Mouse (Mus musculus): ENCODE measurements around the gene Ppp1r12c.

- TF ChIP-seq CTCF (IDR thresholded peaks at IDR 0.05; ENCODE audit: low read depth) (no peak), EP300 (IDR thresholded peaks at IDR 0.05; ENCODE audit: low read depth) (no peak)
Measured at GRCm38 (mm10) chr7:4523205-4524130, 22.0 kb upstream of the Ppp1r12c start.
